Mouse (Mus musculus) liver, embryonic 14.5 days (tissue): ENCODE results near the gene Dld. TPM values are rescaled to one million over a fixed set of nuclear protein-coding genes. Genes with fewer than 3 reads are reported as not detected.

Experiments
- ATAC-seq: fragments of 200-750 bp; cut with Nextera tagmentation; 2 replicates; pipeline ENCODE4 v1.8.0; 2017; ENCODE audit warnings: moderate number of reproducible peaks, mild to moderate bottlenecking, moderate library complexity; ENCODE audit not compliant: insufficient read depth
- DNase-seq, 3 experiments: peaks; one replicate each; pipeline ENCODE4 v3.0.0-alpha.2; 2012 to 2013; ENCODE audit warnings: low read depth in 3 of 3, low spot score in 3 of 3
- H3K27ac ChIP-seq: fragments of 300-500 bp; sonication (generic); 2 replicates; pipeline ENCODE4 v1.5.1; 2014; ENCODE audit warnings: moderate library complexity, mild to moderate bottlenecking, control low read depth, inconsistent platforms
- H3K27me3 ChIP-seq: fragments of 300-500 bp; sonication (generic); 2 replicates; pipeline ENCODE4 v1.6.1; 2014; ENCODE audit warnings: mild to moderate bottlenecking, low read length, moderate library complexity; ENCODE audit not compliant: control insufficient read depth, insufficient read depth
- H3K36me3 ChIP-seq: fragments of 300-500 bp; sonication (generic); replicated peaks from 2 replicates; pipeline ENCODE4 v1.6.1; 2014; ENCODE audit warnings: low read depth; ENCODE audit not compliant: control insufficient read depth, insufficient read depth
- H3K4me1 ChIP-seq, 2 experiments: fragments of 200-500 bp in 1 of 2; fragments of 300-500 bp in 1 of 2; sonication (generic) in 1 of 2; replicated peaks; 2 replicates each; pipeline ENCODE4 v1.6.1; 2012 to 2014; ENCODE audit warnings: antibody characterized with exemption in 1 of 2, inconsistent platforms in 1 of 2, low read length in 1 of 2; ENCODE audit not compliant: control insufficient read depth in 2 of 2, insufficient read depth in 2 of 2
- H3K4me2 ChIP-seq: fragments of 300-500 bp; sonication (generic); 2 replicates; pipeline ENCODE4 v1.6.1; 2014; ENCODE audit warnings: low read depth, mild to moderate bottlenecking, control low read depth, moderate library complexity
- H3K4me3 ChIP-seq, 2 experiments: fragments of 200-500 bp in 1 of 2; fragments of 300-500 bp in 1 of 2; sonication (generic) in 1 of 2; 2 replicates each; pipeline ENCODE4 v1.5.1; 2012 to 2014; ENCODE audit warnings: low read depth in 2 of 2, low read length in 2 of 2, mild to moderate bottlenecking in 2 of 2, control low read depth in 1 of 2, inconsistent platforms in 1 of 2, moderate library complexity in 1 of 2; ENCODE audit not compliant: insufficient read depth in 1 of 2
- H3K9ac ChIP-seq: fragments of 300-500 bp; sonication (generic); replicated peaks from 2 replicates; pipeline ENCODE4 v1.6.1; 2014; ENCODE audit warnings: mild to moderate bottlenecking, control low read depth, moderate library complexity
- H3K9me3 ChIP-seq: fragments of 300-500 bp; sonication (generic); 2 replicates; pipeline ENCODE4 v1.6.1; 2016; ENCODE audit warnings: low read length, mixed read lengths; ENCODE audit not compliant: control insufficient read depth
- CTCF ChIP-seq: IDR thresholded peaks from 2 replicates; pipeline ENCODE4 v1.5.1; 2016; ENCODE audit warnings: antibody characterized with exemption, low read depth, control low read depth
- EP300 ChIP-seq: IDR thresholded peaks from 2 replicates; pipeline ENCODE4 v1.6.1; 2016; ENCODE audit warnings: antibody characterized with exemption, low read depth
- WGBS: fragments of 180-500 bp; shearing (Covaris S2); extraction: QIAGEN DNeasy Blood & Tissue Kit; methylation state at CpG from one replicate; pipeline ENCODE4 v1.1.7; 2014; ENCODE audit not compliant: insufficient replicate concordance; 5-methylcytosine and 5-hydroxymethylcytosine counted together
- polyA plus RNA-seq, 2 experiments: library from polyadenylated mRNA; depleted of rRNA in 1 of 2; stranded (reverse) in 1 of 2; unstranded in 1 of 2; fragments of >200 nt; fragmentation: Nextera tagmentation in 1 of 2; extraction: Ambion mirVana in 1 of 2; gene quantifications; 2 replicates each; pipeline versions ENCODE4 v1.2.1 to v1.2.3; 2012 to 2014

Gene Dld
- polyA plus RNA-seq, 2 experiments = 37.8 to 81.9 TPM

DNA sequence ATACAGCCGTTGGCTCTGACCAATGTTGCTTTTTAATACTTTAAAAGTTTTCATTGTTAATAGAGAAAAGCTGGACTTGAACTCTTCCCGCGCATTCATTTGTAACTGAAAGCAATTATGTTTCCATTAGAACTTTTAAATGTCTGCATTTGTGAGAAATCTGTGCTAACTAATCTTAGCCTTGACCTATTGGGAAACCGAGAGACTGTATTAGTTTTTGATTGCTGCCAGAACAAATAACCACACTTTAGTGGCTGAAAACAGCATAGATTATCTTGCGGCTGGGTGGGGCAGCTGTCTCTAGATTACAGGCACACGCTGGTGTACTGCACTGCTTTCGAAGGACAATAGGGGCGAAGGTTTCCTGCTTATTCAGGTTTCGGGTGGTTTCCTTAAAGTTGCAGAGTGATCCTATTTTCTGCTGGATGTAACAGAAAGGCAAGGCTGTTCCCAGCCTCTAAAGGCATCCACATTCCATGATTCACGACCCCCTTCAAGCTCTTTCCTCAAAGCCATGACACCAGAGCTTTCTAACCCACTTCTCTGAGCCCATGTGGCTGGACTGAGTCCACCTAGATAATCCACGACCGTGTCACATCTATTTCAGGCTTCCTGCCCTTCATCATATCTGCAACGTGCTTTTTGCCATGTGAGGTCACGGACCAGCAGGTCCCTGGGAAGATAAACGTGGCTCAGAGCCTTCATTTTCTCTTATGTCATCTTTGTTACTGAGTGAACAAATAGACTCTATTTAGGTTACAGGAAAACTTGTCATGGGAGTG lies 57.7 kb downstream of the Dld start:
- Histone ChIP-seq H3K27me3 (no peaks in the 10 kb centered on the region), H3K4me1 (peaks cover 0 to 2% of the 10 kb centered on the region in 2 experiments; a peak in 1 of 4 replicates), H3K27ac (no peak overlapping the region), H3K36me3 (no peaks in the 10 kb centered on the region), H3K9ac (no peak overlapping the region), H3K9me3 (no peaks in the 10 kb centered on the region), H3K4me3 (no peak overlapping the region), H3K4me2 (no peak overlapping the region)
- DNase-seq = no peak
- 43% methylated on average over 15 of the region's 15 CpGs for WGBS
- no peak for TF ChIP-seq EP300
- TF ChIP-seq CTCF = no peak
- no peak for ATAC-seq

GRCm38 (mm10) chr12:31290951-31291350 lies 60.3 kb downstream of the Dld start:
- no peak overlapping the region for H3K4me3 ChIP-seq
- H3K27me3 ChIP-seq = no peaks in the 10 kb centered on the region
- no peaks in the 10 kb centered on the region for H3K36me3 ChIP-seq
- H3K27ac ChIP-seq = no peak overlapping the region
- H3K9ac ChIP-seq = no peak overlapping the region
- no peak for ATAC-seq
- H3K4me2 ChIP-seq = no peak overlapping the region
- DNase-seq = no peak
- no peak for TF ChIP-seq CTCF
- TF ChIP-seq EP300 = no peak
- H3K4me1 ChIP-seq = peaks cover 0 to 2% of the 10 kb centered on the region in 2 experiments; a peak in 1 of 4 replicates
- 47% methylated on average over 3 of the region's 3 CpGs for WGBS
- no peaks in the 10 kb centered on the region for H3K9me3 ChIP-seq

DNA sequence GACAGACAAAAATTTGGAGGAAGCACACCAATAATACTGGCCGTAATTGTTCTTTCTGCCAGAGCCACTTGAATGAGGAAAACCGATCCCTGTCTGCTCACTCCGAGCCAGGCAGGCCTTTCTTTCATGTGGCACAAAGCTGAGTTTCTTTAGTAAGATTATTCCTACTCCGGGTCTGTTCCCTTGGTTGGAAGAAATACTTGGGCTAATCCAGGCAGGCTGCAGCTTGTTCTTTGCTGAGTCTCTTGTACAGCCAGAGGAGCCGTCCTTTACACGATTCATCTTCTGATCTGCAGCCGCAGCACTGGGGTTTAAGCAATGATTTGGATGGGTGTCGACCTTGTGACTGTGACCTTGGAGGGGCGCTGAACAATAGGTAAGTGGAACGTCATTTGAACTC lies 62.2 kb downstream of the Dld start:
- Histone ChIP-seq H3K4me3 (no peak overlapping the region), H3K27me3 (no peaks in the 10 kb centered on the region), H3K4me1 (no peaks in the 10 kb centered on the region), H3K4me2 (no peak overlapping the region), H3K36me3 (no peaks in the 10 kb centered on the region), H3K9me3 (no peaks in the 10 kb centered on the region), H3K9ac (no peak overlapping the region), H3K27ac (no peak overlapping the region)
- TF ChIP-seq CTCF (no peak), EP300 (no peak)
- ATAC-seq (no peak), DNase-seq (no peak)
- WGBS = 76% methylated on average over 10 of the region's 10 CpGs

- no peak overlapping the region for H3K9ac ChIP-seq
- ATAC-seq (no peak), DNase-seq (no peak)
- TF ChIP-seq EP300 = no peak
- H3K27ac ChIP-seq = no peak overlapping the region
- WGBS = 68% methylated on average over 4 of the region's 4 CpGs
- no peaks in the 10 kb centered on the region for H3K27me3 ChIP-seq
- no peak overlapping the region for H3K4me3 ChIP-seq
- no peaks in the 10 kb centered on the region for H3K36me3 ChIP-seq
- no peak overlapping the region for H3K4me2 ChIP-seq
- no peaks in the 10 kb centered on the region for H3K9me3 ChIP-seq
- no peaks in the 10 kb centered on the region for H3K4me1 ChIP-seq
Observed at GRCm38 (mm10) chr12:31283617-31284136, 67.6 kb downstream of the Dld start.

- H3K9ac ChIP-seq = no peak overlapping the region
- H3K27ac ChIP-seq = no peak overlapping the region
- TF ChIP-seq EP300 = no peak
- no peak for TF ChIP-seq CTCF
- H3K27me3 ChIP-seq = no peaks in the 10 kb centered on the region
- no peaks in the 10 kb centered on the region for H3K9me3 ChIP-seq
- H3K4me2 ChIP-seq = no peak overlapping the region
- no peaks in the 10 kb centered on the region for H3K4me1 ChIP-seq
- H3K36me3 ChIP-seq = no peaks in the 10 kb centered on the region
- no peak for DNase-seq
- no peak overlapping the region for H3K4me3 ChIP-seq
- no peak for ATAC-seq
- WGBS = 49% methylated on average over 4 of the region's 4 CpGs
Observed at GRCm38 (mm10) chr12:31283131-31283530, 68.1 kb downstream of the Dld start.
